Mouse (Mus musculus) megakaryocyte, embryonic 14.5 days (primary cell): Measurements from ENCODE around the gene Mpi.

Experiments
- FLI1 ChIP-seq: IDR thresholded peaks from 2 replicates; pipeline ENCODE4 v1.6.1; 2012; ENCODE audit warnings: low read length, inconsistent platforms, mixed read lengths
- GATA1 ChIP-seq: IDR thresholded peaks from 3 replicates; pipeline ENCODE4 v1.6.1; 2012; ENCODE audit warnings: mixed read lengths, low read length, inconsistent platforms, borderline replicate concordance

- no peak for TF ChIP-seq GATA1
- no peak for TF ChIP-seq FLI1
Observed at GRCm38 (mm10) chr9:57594174-57594509, 41.6 kb upstream of the Mpi start.
